Mouse (Mus musculus): ENCODE results near the gene Stk32c.

GRCm38 (mm10) chr7:139126549-139126948, 86.6 kb downstream of the Stk32c start:
- TF ChIP-seq CTCF (IDR thresholded peaks at IDR 0.05; ENCODE audit: control insufficient read depth, insufficient read depth, insufficient replicate concordance, low read depth, low read length), result no peak
- TF ChIP-seq POLR2A (IDR thresholded peaks at IDR 0.05; ENCODE audit: control insufficient read depth, low read depth, low read length), result no peak
